Mouse (Mus musculus) kidney, embryonic 16.5 days (tissue): Measurements from ENCODE around the gene Cacnb3. TPM values are rescaled to one million over a fixed set of nuclear protein-coding genes. Genes with fewer than 3 reads are reported as not detected.
A peak's percentile ranks its signal among the peaks of the same experiment; 100 is the strongest.

Source experiments
- ATAC-seq: fragments of 200-750 bp; cut with Nextera tagmentation; 2 replicates; pipeline ENCODE4 v1.8.0; 2017; ENCODE audit warnings: moderate TSS enrichment; ENCODE audit not compliant: low FRiP score, low TSS enrichment
- H3K27ac ChIP-seq: fragments of 300-500 bp; sonication (generic); 2 replicates; pipeline ENCODE4 v1.5.1; 2014; ENCODE audit warnings: low read length
- H3K27me3 ChIP-seq: fragments of 300-500 bp; sonication (generic); 2 replicates; pipeline ENCODE4 v1.6.1; 2014; ENCODE audit warnings: low read length, control low read depth, mixed read lengths; ENCODE audit not compliant: insufficient read depth
- H3K36me3 ChIP-seq: fragments of 300-500 bp; sonication (generic); 2 replicates; pipeline ENCODE4 v1.6.1; 2014; ENCODE audit warnings: low read length, control low read depth, mixed read lengths; ENCODE audit not compliant: insufficient read depth
- H3K4me1 ChIP-seq: fragments of 300-500 bp; sonication (generic); 2 replicates; pipeline ENCODE4 v1.6.1; 2014; ENCODE audit warnings: low read length, control low read depth, mixed read lengths; ENCODE audit not compliant: insufficient read depth
- H3K4me2 ChIP-seq: fragments of 300-500 bp; sonication (generic); replicated peaks from 2 replicates; pipeline ENCODE4 v1.6.1; 2014; ENCODE audit warnings: low read depth, low read length
- H3K4me3 ChIP-seq: fragments of 300-500 bp; sonication (generic); 2 replicates; pipeline ENCODE4 v1.5.1; 2014; ENCODE audit warnings: mild to moderate bottlenecking, low read length
- H3K9ac ChIP-seq: fragments of 300-500 bp; sonication (generic); replicated peaks from 2 replicates; pipeline ENCODE4 v1.6.1; 2014; ENCODE audit warnings: low read length
- H3K9me3 ChIP-seq: fragments of 300-500 bp; sonication (generic); 2 replicates; pipeline ENCODE4 v1.6.1; 2016; ENCODE audit warnings: low read length, control low read depth
- WGBS: fragments of 180-500 bp; shearing (Covaris S2); extraction: QIAGEN DNeasy Blood & Tissue Kit; methylation state at CpG from one replicate; pipeline ENCODE4 v1.1.7; 2014; 5-methylcytosine and 5-hydroxymethylcytosine counted together
- polyA plus RNA-seq: library from polyadenylated mRNA; unstranded; fragments of >200 nt; fragmentation: Nextera tagmentation; extraction: Ambion mirVana; gene quantifications from 2 replicates; pipeline ENCODE4 v1.2.1, GENCODE M21; 2015

The Cacnb3 gene
- polyA plus RNA-seq, 1 experiment from 2014 or later: 34.9 TPM

DNA sequence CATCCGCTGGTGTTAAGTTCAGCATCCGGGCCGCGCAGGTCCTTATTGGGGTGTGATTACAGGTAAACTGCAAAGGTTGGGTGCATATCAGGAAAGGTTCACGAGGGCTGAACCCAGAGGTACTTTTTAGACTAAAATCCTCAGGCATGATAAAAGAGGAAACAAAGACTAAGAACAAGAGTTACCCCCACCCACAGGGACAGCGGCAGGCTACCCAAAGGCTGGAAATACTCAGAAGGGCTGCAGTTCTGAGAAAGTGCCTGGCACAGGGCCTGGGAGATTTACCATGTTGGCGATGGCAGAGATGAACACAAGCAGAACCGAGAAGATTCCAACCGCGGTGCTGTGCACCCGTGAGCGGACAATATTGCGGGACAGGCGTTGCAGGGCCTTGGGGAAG lies 34.0 kb upstream of the Cacnb3 start:
- H3K9me3 ChIP-seq: no peaks in the 10 kb centered on the region
- H3K36me3 ChIP-seq: peaks cover 86% of the 10 kb centered on the region
- H3K9ac ChIP-seq: no peak overlapping the region
- H3K4me2 ChIP-seq: no peak overlapping the region
- no peak overlapping the region for H3K4me3 ChIP-seq
- H3K4me1 ChIP-seq: peaks cover 12% of the 10 kb centered on the region
- no peaks in the 10 kb centered on the region for H3K27me3 ChIP-seq
- ATAC-seq: no peak
- WGBS: 93% methylated on average over 14 of the region's 14 CpGs
- H3K27ac ChIP-seq: no peak overlapping the region

GRCm38 (mm10) chr15:98600036-98600709 lies 30.5 kb upstream of the Cacnb3 start:
- no peak overlapping the region for H3K4me2 ChIP-seq
- H3K27me3 ChIP-seq: no peaks in the 10 kb centered on the region
- WGBS: 84% methylated on average over 12 of the region's 12 CpGs
- H3K9me3 ChIP-seq: no peaks in the 10 kb centered on the region
- H3K27ac ChIP-seq: no peak overlapping the region
- no peak overlapping the region for H3K9ac ChIP-seq
- ATAC-seq: no peak
- peaks cover 45% of the 10 kb centered on the region for H3K4me1 ChIP-seq
- no peak overlapping the region for H3K4me3 ChIP-seq
- H3K36me3 ChIP-seq: peaks cover 64% of the 10 kb centered on the region

GRCm38 (mm10) chr15:98601832-98602190 lies 28.8 kb upstream of the Cacnb3 start:
- ATAC-seq: no peak
- H3K27me3 ChIP-seq: no peaks in the 10 kb centered on the region
- 40% methylated on average over 7 of the region's 7 CpGs for WGBS
- peak overlapping the region; percentile 64 for H3K4me2 ChIP-seq
- peaks cover 61% of the 10 kb centered on the region for H3K4me1 ChIP-seq
- peak overlapping the region; percentile 65 for H3K9ac ChIP-seq
- peak overlapping the region; percentile 91 for H3K27ac ChIP-seq
- H3K36me3 ChIP-seq: peaks cover 48% of the 10 kb centered on the region
- H3K4me3 ChIP-seq: peak overlapping the region; percentile 45
- H3K9me3 ChIP-seq: no peaks in the 10 kb centered on the region

- 22% methylated on average over 13 of the region's 13 CpGs for WGBS
- Histone ChIP-seq H3K9me3 (no peaks in the 10 kb centered on the region), H3K4me1 (peaks cover 67% of the 10 kb centered on the region), H3K36me3 (peaks cover 43% of the 10 kb centered on the region), H3K27ac (peak overlapping the region; percentile 91), H3K27me3 (no peaks in the 10 kb centered on the region), H3K9ac (peak overlapping the region; percentile 65), H3K4me3 (peak overlapping the region; percentile 45), H3K4me2 (peak overlapping the region; percentile 64)
- peak; percentile 58 for ATAC-seq
Measured at GRCm38 (mm10) chr15:98602191-98602881, 28.3 kb upstream of the Cacnb3 start.

- no peak; the same call in 1 of the 2 replicates for ATAC-seq
- 21% methylated on average over 4 of the region's 4 CpGs for WGBS
- Histone ChIP-seq H3K27ac (peak overlapping the region; percentile 91), H3K27me3 (no peaks in the 10 kb centered on the region), H3K4me3 (peak overlapping the region; percentile 45), H3K4me1 (peaks cover 73% of the 10 kb centered on the region), H3K36me3 (peaks cover 36% of the 10 kb centered on the region), H3K9ac (peak overlapping the region; percentile 65), H3K9me3 (no peaks in the 10 kb centered on the region), H3K4me2 (peak overlapping the region; percentile 64)
Measured at GRCm38 (mm10) chr15:98602921-98603458, 27.6 kb upstream of the Cacnb3 start.

DNA sequence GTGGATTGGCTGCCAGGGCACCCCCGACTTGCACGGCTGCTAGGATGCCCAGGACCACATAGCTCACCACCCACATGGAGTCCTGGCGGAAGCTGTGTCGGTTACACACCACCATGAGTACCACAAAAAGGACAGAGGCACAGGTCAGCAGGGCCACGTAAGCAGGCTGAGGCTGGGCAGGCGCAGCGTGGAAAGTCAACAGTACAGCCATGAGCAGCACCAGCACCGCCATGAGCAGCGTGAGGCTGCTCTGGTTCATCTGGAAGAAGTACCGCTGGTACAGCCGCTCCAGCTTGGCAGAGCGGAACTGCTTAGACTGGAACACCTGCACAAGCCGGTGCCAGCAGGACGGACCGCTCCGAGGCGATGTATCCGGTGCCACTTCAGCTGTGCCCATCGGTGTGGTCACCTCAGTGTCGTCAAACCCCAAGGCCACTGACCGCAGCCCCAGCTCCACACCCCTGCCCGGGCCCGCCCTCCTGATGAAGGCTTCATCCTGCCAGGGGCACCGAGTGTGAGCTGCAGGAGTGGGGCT lies 26.5 kb upstream of the Cacnb3 start:
- Histone ChIP-seq H3K9ac (0 out of 2 replicates have a peak overlapping the region, but pooled peaks have one; percentile 65), H3K4me2 (peak overlapping the region; percentile 64; the same call in 1 of the 2 replicates), H3K27ac (peak overlapping the region; percentile 91; the same call in 1 of the 2 replicates)

DNA sequence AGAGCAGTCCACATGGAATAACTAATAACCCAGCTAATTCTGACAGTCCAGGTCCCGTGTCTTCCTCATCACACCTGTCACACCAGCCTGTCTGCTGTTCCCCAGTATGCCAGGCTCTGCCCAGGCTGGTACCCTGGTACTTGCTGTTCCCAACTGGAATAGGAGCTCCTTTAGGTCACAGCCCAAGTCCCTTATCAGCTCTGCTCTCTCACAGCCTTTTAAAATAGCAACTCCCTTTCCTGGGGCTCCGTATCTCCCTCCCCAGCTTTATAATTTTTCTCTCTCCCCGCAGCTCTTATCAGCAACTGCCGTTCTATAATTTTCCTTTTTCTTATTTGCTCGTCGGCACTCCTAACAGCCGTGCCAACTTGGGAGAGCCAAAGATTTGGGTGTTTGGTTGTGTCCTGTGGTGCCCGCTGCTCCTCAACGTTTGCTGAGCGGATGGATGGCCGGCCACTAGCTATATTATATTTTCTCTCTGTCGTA lies 24.5 kb upstream of the Cacnb3 start:
- Histone ChIP-seq H3K9me3 (no peaks in the 10 kb centered on the region), H3K9ac (no peak overlapping the region), H3K4me3 (no peak overlapping the region), H3K27ac (no peak overlapping the region), H3K4me1 (peaks cover 78% of the 10 kb centered on the region), H3K4me2 (no peak overlapping the region; the same call in 1 of the 2 replicates), H3K27me3 (no peaks in the 10 kb centered on the region), H3K36me3 (peaks cover 14% of the 10 kb centered on the region)
- no peak for ATAC-seq
- 77% methylated on average over 12 of the region's 12 CpGs for WGBS

More for the DNA sequence above, 26.5 kb upstream of the Cacnb3 start:
- peaks cover 26% of the 10 kb centered on the region for H3K36me3 ChIP-seq
- WGBS: 82% methylated on average over 24 of the region's 24 CpGs
- no peak for ATAC-seq
- peaks cover 79% of the 10 kb centered on the region for H3K4me1 ChIP-seq
- H3K27me3 ChIP-seq: no peaks in the 10 kb centered on the region
- H3K9me3 ChIP-seq: no peaks in the 10 kb centered on the region
- H3K4me3 ChIP-seq: no peak overlapping the region

- H3K27me3 ChIP-seq: no peaks in the 10 kb centered on the region
- H3K4me1 ChIP-seq: peaks cover 73% of the 10 kb centered on the region
- peak overlapping the region; percentile 97; the same call in 1 of the 2 replicates for H3K27ac ChIP-seq
- ATAC-seq: no peak
- peak overlapping the region; percentile 79 for H3K4me3 ChIP-seq
- H3K9me3 ChIP-seq: no peaks in the 10 kb centered on the region
- peak overlapping the region; percentile 92; the same call in 1 of the 2 replicates for H3K9ac ChIP-seq
- 55% methylated on average over 9 of the region's 9 CpGs for WGBS
- peaks cover 14% of the 10 kb centered on the region for H3K36me3 ChIP-seq
- peak overlapping the region; percentile 88 for H3K4me2 ChIP-seq
Measured at GRCm38 (mm10) chr15:98606739-98607138, 23.9 kb upstream of the Cacnb3 start.

GRCm38 (mm10) chr15:98607557-98607956 lies 23.1 kb upstream of the Cacnb3 start:
- 0 out of 2 replicates have a peak, but pooled peaks have one; percentile 7 for ATAC-seq
- no peaks in the 10 kb centered on the region for H3K27me3 ChIP-seq
- peaks cover 65% of the 10 kb centered on the region for H3K4me1 ChIP-seq
- peak overlapping the region; percentile 92 for H3K9ac ChIP-seq
- peak overlapping the region; percentile 97 for H3K27ac ChIP-seq
- H3K36me3 ChIP-seq: peaks cover 14% of the 10 kb centered on the region
- WGBS: 25% methylated on average over 4 of the region's 4 CpGs
- H3K4me2 ChIP-seq: peak overlapping the region; percentile 88
- peak overlapping the region; percentile 79 for H3K4me3 ChIP-seq
- no peaks in the 10 kb centered on the region for H3K9me3 ChIP-seq
